Mouse (Mus musculus): ENCODE measurements around the gene Gtpbp8. TPM values are rescaled to one million over a fixed set of nuclear protein-coding genes. Genes with fewer than 3 reads are reported as not detected.

Gtpbp8 gene
- total RNA-seq, 2 experiments from 2014 or later: 10.1 to 10.2 TPM

DNA sequence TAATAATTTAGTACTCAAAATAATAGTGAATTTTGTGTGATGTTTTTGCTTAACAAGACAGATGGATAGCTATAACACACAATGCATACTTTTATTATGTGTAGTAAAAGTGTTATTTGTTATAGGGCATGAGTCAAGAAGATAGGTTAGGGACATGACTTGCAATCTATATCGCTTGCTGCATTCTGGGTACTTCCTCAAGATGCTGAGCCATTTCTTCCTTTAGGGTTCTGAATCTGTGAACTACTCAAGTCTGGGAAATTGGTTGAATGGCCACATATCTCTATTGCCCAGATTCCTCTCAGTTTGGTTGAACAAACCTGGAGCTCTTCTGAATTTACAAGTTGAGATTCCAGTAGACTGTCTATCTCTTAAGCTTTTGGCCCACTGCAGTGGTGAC is 53.6 kb downstream of the Gtpbp8 start:
- no peak for DNase-seq
- intact Hi-C loops (cut with DNase I): loop anchor here (10.0 kb wide), 1 partner anchor 48 kb away; no protein-coding TSS in a partner anchor

DNA sequence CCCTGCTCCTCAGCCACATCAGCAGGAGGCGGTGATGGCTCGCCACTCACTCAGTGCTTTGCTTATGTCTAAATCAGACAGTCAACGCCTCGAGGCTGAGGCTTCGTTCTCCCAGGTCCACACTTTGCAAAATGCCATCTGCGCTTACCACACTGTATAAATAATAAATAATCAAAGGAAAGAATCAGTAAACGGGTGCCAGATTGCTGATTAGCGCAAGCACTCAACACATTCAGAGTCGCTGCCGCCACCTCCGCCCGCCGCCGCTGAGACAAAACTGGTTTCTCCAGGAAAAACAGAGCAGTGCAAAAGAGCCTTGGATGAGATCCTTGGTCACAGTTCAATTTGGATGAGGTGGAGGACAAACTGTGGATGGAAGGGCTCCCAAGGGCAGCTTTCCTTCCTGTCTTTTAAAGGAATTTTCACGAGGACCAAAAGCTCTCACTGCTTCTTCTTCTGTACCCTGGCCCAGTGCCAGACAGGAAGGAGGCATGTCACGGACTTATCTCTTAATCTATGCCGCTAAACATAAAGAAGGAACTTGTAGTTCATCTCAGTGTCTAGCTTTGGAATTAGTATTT is 54.5 kb downstream of the Gtpbp8 start:
- DNase-seq: peak; percentile 53 to 57
- intact Hi-C loops (cut with DNase I): loop anchor here (10.0 kb wide), 1 partner anchor 47 kb away; no protein-coding TSS in a partner anchor

DNA sequence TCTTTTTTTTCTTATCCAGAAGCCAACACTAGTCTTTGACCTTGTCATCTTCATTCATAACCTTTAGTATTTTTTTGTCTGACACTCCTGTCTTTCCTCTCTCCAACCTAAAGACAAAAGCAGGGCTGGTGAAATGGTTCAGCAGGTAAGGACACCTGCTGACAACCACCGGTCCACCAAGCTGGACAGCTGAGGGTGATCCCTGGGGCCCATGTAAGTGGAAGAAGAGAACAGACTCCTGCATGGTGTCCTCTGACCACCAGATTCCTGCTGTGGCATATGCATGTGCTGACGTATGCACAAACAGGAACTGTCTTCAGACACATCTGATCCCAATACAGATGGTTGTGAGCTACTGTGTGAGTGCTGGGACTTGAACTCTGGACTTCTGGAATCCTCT is 55.1 kb downstream of the Gtpbp8 start:
- DNase-seq: no peak
- intact Hi-C loops (cut with DNase I): loop anchor here (10.0 kb wide), 1 partner anchor 46 kb away; no protein-coding TSS in a partner anchor

DNA sequence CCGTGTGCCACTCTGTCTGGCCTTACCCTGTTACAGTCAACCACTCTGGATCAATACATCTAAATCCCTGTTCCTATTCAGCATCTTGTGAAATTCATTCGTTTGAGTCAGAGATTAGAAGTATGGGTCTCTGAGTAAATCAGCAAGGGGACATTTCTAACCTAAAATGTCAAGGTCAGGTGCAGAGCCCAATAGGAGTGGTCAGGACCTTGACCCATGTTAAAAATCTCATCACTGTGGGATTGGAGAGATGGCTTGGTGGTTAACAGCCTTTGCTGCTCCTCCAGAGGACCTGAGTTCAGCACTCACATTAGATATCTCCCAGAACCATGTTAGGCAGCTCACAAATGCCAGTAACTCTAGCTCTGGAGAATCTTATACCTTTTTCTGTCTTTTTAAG is 55.7 kb downstream of the Gtpbp8 start:
- intact Hi-C loops (cut with DNase I): loop anchor here (10.0 kb wide), 1 partner anchor 46 kb away; no protein-coding TSS in a partner anchor
- no peak for DNase-seq

DNA sequence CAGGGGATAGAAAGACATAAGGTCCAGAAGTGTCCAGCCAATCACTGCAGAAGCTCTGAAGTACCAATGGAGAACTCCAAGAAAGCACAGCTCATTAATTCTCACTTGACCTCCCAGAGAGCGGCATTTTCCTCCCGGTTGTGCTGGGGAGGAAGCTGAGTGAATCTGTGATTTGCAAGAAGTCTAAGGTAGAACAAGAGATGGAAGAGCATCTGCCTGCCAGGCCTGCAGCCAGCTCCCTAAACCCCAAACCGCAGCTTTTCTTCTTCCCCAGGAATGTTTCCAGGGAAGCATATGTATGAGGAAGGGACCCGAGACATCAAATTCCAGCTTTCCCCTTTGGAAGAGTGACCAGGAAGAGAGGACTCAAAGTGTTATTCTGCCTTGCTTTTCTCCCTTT is 57.7 kb downstream of the Gtpbp8 start:
- no peak for DNase-seq
- intact Hi-C loops (cut with DNase I): no loop called here

DNA sequence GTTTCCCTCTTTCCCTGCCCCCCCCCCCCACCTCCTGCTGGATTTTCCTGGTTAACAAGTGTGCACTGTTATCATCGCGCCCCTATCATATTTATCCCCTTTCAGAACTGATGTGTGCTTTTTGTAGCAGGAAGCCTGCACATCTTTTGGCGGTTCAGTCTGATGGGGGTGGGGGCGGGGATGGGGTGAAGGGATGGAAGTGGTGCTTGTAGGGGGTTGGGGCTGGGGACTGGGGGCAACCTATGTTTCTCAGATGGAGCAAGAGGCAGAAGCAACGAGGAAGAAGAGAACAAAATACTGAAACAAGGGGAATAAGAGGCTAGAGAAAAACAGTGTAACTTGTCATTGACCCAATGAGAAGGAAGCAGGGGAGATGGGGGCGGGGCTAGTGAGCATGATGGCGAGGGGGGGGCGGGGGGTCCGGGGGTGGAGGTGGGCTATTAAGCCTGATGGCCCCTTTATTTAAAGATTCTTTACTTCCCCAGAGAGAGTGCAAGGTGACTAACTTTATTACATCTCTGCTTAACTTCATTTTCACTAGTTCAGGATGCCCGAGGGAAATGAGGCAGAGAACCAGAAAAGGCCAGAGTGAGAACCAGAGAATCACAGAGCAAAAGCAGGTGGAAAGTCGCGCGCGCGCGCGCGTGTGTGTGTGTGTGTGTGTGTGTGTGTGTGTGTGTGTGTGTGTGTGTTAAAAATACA is 58.3 kb downstream of the Gtpbp8 start:
- no peak for DNase-seq
- intact Hi-C loops (cut with DNase I): no loop called here

DNA sequence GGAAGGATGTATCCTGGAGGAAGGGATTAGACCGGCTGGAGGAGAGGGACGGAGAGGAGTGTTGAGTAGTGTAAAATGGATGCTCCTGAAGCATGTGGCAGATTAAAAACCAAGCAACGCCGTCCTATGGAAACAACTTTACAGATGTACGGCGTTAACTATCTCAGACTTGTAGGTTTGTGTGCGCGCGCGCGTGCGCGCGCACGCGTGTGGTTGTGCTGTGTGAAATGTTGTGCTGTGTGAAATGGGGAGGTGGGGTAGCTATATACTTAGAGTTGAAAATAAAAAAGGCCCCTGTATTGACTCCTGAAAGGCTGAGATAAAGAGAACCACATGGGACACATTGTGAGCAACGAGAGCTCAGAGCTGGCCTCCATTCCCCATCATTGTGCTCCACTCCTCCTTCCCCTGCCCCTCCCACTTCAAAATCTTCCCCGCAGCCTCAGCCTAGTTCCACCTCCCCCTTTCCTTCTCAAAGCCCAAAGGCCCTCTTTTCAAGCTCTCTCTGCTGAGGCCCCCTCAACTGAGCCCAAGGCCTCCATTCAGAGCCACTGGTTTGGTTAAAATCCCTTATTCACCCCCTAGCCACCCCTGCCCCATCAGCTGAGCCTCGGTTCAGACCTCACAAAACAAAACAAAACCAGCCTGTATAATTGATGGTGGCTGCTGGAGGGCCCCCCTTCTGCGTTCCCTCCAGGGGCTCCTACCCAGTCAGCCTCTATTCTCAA is 59.0 kb downstream of the Gtpbp8 start:
- no peak for DNase-seq
- intact Hi-C loops (cut with DNase I): no loop called here

Other genes starting within 250 kb of the Gtpbp8 start
- 1 to 10 TPM; 4.8 to 5.9 TPM for gene Boc, start 187.5 kb downstream of the Gtpbp8 start, total RNA-seq (2021)
- gene Nepro, start 22.1 kb downstream of the Gtpbp8 start, total RNA-seq (2021): 1 to 10 TPM; 5.1 to 5.7 TPM
- gene Cd200r1, start 19.4 kb upstream of the Gtpbp8 start, total RNA-seq (2021): under 1 TPM in 1 of 2 experiments, not detected in 1; 0.41 TPM
- gene Cd200r4, start 65.4 kb upstream of the Gtpbp8 start, total RNA-seq (2021): not detected
- not detected for gene Cd200r2, start 120.7 kb upstream of the Gtpbp8 start, total RNA-seq (2021)
- gene Cd200r3, start 197.3 kb upstream of the Gtpbp8 start, total RNA-seq (2021): not detected